Mouse (Mus musculus) c-Kit-negative CD71-positive TER-119-positive erythroid progenitor cells, embryonic 14.5 days (primary cell): ENCODE measurements around the gene Sorcs2.

Experiments
- DNase-seq: peaks from one replicate; pipeline ENCODE4 v3.0.0-alpha.2; 2013; ENCODE audit warnings: low read depth, low spot score

Sorcs2 gene

GRCm38 (mm10) chr5:36006586-36006985 is 391.4 kb downstream of the Sorcs2 start:
- DNase-seq: no peak

DNA sequence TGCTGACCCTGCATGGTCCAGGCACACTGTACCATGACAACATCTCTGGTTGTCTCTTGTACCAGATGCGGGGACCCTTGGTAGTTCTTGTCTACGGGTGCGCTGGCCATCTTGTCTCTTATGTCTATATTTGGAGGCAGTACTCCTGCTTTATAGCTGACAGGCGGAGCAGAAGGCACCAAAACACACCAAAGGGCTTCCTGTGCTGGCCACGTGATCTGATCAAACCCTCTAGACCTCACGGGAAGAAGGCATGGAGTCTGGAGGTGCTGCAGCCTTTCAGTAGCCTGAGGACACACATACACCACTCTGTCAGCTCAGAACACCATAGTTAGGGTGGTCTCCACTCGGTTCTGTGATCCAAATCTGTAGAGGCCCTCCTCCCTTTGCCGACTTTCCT is 391.8 kb downstream of the Sorcs2 start:
- DNase-seq: no peak

DNA sequence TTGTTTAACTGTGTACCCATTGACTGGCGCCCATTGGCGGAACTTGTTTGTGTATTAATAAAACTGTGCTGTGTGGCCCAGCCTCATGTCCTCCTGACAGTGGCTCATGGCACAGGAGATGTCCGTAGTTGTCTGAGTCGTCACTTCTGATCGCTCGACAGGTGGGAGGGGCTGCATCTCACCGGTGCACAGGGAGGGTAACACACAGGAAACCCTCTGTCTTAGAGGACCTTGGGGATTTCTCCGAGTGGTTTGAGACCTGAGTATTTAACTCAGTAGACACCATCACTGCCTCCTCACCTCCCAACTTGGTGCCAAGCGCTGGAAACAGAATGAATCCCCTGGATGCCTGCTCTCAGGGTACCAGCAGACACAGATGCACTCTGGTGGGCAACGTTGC is 394.1 kb downstream of the Sorcs2 start:
- no peak for DNase-seq

DNA sequence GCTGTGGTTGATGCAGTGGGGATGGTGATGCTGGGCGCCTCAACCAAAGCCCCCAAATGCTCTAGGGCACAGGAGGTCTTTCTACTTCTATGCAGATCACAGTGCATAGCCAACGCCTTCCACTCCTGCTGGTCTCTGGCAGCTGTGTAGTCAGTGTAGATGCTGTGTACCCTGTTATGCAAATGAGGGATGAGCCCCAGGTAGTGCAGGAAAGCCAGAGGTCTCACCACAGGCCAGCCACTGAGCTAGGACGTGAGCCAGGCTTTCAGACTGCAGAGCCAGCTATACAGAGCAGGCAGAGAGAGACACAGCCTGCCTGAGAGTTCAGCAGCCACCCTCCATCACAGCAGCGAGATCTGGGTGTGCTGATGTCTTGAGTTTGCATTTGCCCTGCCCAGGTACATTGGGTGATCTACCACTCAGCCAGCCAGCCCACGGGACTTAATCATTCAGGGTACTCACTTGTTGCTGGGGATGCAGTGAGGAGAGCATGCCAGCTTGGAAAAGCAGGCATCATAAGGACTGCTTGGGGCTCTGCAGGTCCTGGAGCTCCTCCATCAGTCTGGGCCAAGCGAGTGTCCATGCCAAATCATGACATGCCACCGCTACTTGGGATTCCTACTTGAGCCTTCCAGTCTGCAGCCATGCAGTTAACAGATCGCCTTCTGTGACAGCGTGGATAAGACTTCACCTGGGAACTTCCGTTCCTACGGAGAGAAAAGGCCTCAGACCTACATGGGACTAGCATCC is 407.8 kb downstream of the Sorcs2 start:
- DNase-seq: no peak

DNA sequence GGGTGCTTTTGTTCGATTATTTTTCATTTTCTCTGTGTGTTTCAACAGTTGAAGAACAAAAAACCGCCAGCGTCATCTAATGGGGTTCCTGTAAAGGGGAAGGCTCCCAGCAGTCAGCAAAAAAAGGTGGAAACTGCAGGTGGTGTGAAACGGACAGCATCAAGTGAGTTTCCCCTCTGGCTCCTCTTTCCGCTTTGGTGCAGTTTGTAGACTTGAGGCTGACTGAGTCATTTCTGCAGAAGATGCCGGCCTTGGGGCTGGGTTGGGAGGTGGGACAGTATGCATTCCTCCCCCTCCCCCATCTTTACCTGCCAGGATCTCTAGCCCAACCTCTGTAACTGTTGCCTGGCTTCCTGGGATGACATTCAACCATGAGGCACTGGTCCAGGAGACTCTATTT is 408.4 kb downstream of the Sorcs2 start:
- no peak for DNase-seq

GRCm38 (mm10) chr5:35988085-35988484 is 409.9 kb downstream of the Sorcs2 start:
- no peak for DNase-seq

DNA sequence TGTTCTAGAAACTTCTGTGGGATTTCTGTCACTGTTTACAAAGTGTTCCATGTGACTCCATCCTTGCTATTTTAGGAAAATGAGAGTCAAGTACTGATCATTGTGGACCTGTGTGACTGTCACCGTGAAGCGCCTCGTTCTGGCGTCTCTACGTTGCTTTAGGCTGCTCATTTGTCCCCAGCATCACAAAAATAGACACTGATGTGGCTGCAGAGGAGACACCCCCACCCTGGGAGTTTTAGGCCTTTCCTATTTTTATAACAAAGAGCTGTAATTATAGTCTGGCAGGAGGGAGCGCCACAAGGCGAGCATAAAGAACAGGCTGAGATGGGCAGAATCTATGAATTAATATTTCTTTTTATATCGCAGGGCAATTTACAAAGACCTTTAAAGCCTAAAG is 412.3 kb downstream of the Sorcs2 start:
- DNase-seq: no peak

DNA sequence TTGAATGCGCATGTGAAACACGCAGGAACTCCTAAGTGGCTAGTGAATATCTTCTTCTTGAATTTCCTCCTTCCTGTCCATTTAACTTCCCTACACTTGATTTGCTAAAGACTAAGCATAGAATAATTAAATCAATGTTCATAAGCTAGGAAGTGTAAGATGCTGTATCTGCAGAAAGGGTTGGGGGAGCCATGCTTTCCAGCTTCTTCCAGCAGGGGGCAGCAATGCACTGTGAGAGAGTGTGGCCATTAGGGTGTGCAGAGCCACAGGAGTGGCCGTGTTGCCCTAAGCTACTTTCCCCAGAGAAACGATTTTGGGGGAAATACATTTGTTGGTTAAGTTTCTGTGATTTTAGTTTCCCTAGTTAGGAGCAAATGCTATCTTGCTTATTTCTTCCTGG is 416.0 kb downstream of the Sorcs2 start:
- peak; percentile 12 for DNase-seq

GRCm38 (mm10) chr5:35981341-35981740 is 416.6 kb downstream of the Sorcs2 start:
- DNase-seq: no peak

GRCm38 (mm10) chr5:35980542-35980941 is 417.4 kb downstream of the Sorcs2 start:
- no peak for DNase-seq

DNA sequence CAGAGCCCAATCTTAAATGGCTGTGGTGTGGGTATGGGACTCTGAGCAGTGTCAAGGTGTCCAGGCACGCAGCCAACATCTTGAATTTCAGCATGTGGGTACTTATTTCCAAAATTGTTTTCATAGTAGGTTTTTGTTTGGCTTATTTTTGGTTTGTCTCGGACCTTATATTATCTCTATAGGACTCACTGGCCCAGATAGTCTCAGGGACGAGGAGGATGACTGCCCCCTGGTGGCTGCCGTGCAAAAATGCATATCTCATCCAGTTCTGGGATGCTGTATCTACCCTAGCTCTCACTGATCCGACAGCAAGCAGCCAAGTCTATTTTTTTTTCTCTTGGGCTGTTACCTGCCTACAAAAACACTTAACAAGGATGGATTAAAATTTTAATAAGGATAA is 422.3 kb downstream of the Sorcs2 start:
- DNase-seq: peak; percentile 21

DNA sequence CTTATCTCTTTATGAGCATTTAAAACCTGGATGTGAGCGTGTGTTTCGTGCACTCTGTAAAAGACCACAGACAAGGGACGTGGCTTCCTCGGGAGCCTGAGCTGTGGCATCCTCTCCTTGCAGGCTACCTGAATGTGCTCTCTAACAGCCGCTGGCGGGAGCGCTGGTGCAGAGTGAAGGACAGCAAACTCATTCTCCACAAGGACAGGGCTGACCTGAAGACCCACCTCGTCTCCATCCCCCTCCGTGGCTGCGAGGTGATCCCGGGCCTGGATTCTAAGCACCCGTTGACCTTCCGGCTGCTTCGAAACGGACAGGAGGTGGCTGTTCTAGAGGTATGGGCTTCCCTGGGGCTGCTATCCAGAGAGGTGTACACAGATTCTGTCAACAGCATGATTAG is 423.7 kb downstream of the Sorcs2 start:
- DNase-seq: no peak

- no peak for DNase-seq
Observed at GRCm38 (mm10) chr5:35973800-35974199, 424.1 kb downstream of the Sorcs2 start.

GRCm38 (mm10) chr5:35972739-35973138 is 425.2 kb downstream of the Sorcs2 start:
- no peak for DNase-seq

- peak; percentile 31 for DNase-seq
Observed at GRCm38 (mm10) chr5:35971841-35972578, 425.9 kb downstream of the Sorcs2 start.

DNA sequence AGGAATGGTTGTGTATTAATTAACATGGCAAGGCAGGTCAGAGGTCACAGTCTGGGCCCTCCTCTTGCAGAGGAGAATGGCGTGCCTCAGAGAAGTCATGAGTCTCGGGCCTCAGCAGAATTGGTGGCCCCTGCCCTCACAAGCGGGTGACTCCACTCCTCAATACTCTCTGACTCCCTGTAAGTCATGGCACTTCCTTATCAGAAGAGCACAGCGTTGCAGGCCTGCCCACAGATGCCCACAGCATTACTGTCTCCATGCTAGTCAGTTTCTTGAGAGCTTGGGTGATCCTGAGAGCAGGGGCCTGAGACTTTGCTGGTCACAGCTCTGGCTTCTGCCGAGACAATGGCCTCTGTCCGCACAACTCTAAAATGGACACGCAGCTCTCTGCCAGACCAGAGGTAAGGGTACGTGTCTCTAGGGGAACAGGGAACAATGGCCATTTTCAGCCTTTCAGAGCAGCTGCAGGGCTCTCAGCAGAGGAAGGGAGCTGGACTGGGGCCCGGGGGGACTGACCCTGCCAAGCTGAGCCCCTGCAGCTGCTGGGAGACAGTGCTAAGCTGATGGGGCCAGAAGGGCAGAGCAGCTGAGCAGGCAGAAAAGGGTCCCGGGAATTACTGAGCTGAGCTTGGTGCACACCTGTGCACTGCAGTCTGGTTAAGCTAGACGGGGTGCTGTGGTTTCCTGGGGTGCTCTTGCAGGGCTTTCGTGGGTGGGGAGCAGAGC is 427.4 kb downstream of the Sorcs2 start:
- no peak for DNase-seq

GRCm38 (mm10) chr5:35969857-35970256 is 428.1 kb downstream of the Sorcs2 start:
- DNase-seq: no peak
